Mouse (Mus musculus) midbrain, embryonic 10.5 days (tissue): ENCODE data around the gene Tk1. TPM values are rescaled to one million over a fixed set of nuclear protein-coding genes. Genes with fewer than 3 reads are reported as not detected.
A peak's percentile ranks its signal among the peaks of the same experiment; 100 is the strongest.
"Not testable (repeated sequence)": the region's sequence is repeated elsewhere in the genome, so short reads cannot be mapped to it uniquely, and the experiment has no call there.

Experiments
- DNase-seq: peaks from one replicate; pipeline ENCODE4 v3.0.0-alpha.2; 2017; ENCODE audit warnings: low spot score
- H3K27ac ChIP-seq: fragments of 300-500 bp; sonication (generic); replicated peaks from 2 replicates; pipeline ENCODE4 v1.5.1; 2016; ENCODE audit warnings: mild to moderate bottlenecking
- H3K27me3 ChIP-seq: fragments of 300-500 bp; sonication (generic); 2 replicates; pipeline ENCODE4 v1.6.1; 2016; ENCODE audit warnings: low read depth, mild to moderate bottlenecking; ENCODE audit not compliant: poor library complexity, severe bottlenecking
- H3K36me3 ChIP-seq: fragments of 300-500 bp; sonication (generic); 2 replicates; pipeline ENCODE4 v1.6.1; 2016; ENCODE audit warnings: mild to moderate bottlenecking, moderate library complexity
- H3K4me1 ChIP-seq: fragments of 300-500 bp; sonication (generic); 2 replicates; pipeline ENCODE4 v1.6.1; 2016
- H3K4me3 ChIP-seq: fragments of 300-500 bp; sonication (generic); 2 replicates; pipeline ENCODE4 v1.5.1; 2016; ENCODE audit warnings: mild to moderate bottlenecking, moderate library complexity
- H3K9me3 ChIP-seq: fragments of 300-500 bp; sonication (generic); replicated peaks from 2 replicates; pipeline ENCODE4 v1.6.1; 2016; ENCODE audit warnings: mild to moderate bottlenecking
- WGBS: fragments of 180-500 bp; shearing (Covaris S2); methylation state at CpG from one replicate; pipeline ENCODE4 v1.1.7; 2016; 5-methylcytosine and 5-hydroxymethylcytosine counted together
- polyA plus RNA-seq: library from polyadenylated mRNA; unstranded; fragments of >200 nt; fragmentation: Nextera tagmentation; extraction: Ambion mirVana; gene quantifications from 2 replicates; pipeline ENCODE4 v1.2.1, GENCODE M21; 2016

The Tk1 gene
- polyA plus RNA-seq, 1 experiment from 2014 or later: 137 TPM

DNA sequence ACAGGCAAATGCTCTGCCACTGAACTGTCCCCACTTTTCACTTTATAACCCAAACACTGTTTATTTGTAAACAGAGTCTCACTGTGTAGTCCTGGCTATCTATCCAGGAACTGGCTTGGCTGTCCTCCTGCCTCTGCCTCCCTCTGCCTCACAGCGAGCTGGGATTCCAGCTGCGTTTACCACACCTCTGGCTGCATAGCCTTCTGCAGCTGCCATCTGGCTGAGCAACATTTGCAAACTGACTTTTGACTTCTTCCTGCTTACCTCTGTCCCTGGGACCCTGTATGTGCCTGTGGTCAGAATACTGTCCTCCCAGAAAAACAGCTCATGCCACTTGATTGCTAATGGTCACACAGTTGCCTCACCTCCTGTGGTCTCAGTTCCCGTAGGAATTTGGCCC lies 1.5 kb upstream of the Tk1 start:
- H3K27ac ChIP-seq: 0 out of 2 replicates have a peak overlapping the region, but pooled peaks have one; percentile 13
- DNase-seq: no peak
- peaks cover 19% of the 10 kb centered on the region for H3K36me3 ChIP-seq
- H3K9me3 ChIP-seq: no peaks in the 10 kb centered on the region
- 76% methylated on average over 3 of the region's 3 CpGs for WGBS
- no peak overlapping the region for H3K4me3 ChIP-seq
- H3K4me1 ChIP-seq: peaks cover 64% of the 10 kb centered on the region
- no peaks in the 10 kb centered on the region for H3K27me3 ChIP-seq

DNA sequence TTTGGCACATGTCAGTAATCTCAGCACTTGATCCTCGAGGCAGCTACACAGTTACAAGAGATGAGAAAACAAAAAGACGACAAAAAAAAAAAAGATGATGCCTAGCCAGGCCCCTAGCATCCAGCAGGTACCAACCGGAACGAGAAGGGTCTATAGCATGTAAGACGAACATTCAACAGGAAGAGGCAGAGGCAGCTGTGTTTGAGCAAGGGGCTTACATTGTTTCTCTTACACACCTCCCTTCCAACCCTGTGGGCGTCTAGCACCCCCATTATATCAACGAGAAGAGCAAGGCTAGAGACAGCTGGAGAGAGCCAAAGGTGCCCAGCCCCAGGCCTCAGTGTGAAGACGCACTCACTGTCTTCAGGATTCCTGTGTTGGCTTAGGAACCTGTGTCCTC lies 1.0 kb upstream of the Tk1 start:
- Histone ChIP-seq H3K4me1 (peaks cover 59% of the 10 kb centered on the region), H3K27ac (peak overlapping the region; percentile 97), H3K9me3 (no peaks in the 10 kb centered on the region), H3K27me3 (no peaks in the 10 kb centered on the region), H3K4me3 (peak overlapping the region; percentile 81; the same call in 1 of the 2 replicates), H3K36me3 (peaks cover 24% of the 10 kb centered on the region)
- WGBS: 81% methylated on average over 8 of the region's 8 CpGs
- no peak for DNase-seq

DNA sequence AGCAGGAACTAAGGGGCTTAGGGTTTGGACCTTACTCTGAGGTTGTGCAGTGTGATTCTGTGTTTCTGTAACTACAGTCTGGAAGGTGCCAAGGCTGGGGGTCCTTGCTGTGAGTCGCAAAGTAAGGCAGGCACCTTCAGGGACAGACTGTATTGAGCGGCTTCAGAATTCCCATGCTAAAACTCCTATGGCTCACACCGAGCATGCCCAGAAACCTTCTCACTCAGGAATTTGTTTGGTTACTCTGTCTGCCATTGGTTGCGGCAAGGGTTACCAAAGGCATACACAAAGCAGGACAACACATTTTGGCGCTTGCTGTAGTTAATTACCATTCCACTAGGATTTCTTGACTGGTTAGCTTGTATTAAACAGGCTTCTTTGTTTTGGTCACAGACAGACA lies 272 bp upstream of the Tk1 start:
- Histone ChIP-seq H3K27ac (peak overlapping the region; percentile 97), H3K27me3 (no peaks in the 10 kb centered on the region), H3K4me1 (peaks cover 54% of the 10 kb centered on the region), H3K9me3 (no peaks in the 10 kb centered on the region), H3K4me3 (peak overlapping the region; percentile 81), H3K36me3 (peaks cover 31% of the 10 kb centered on the region)
- 15% methylated on average over 5 of the region's 5 CpGs for WGBS
- no peak for DNase-seq

DNA sequence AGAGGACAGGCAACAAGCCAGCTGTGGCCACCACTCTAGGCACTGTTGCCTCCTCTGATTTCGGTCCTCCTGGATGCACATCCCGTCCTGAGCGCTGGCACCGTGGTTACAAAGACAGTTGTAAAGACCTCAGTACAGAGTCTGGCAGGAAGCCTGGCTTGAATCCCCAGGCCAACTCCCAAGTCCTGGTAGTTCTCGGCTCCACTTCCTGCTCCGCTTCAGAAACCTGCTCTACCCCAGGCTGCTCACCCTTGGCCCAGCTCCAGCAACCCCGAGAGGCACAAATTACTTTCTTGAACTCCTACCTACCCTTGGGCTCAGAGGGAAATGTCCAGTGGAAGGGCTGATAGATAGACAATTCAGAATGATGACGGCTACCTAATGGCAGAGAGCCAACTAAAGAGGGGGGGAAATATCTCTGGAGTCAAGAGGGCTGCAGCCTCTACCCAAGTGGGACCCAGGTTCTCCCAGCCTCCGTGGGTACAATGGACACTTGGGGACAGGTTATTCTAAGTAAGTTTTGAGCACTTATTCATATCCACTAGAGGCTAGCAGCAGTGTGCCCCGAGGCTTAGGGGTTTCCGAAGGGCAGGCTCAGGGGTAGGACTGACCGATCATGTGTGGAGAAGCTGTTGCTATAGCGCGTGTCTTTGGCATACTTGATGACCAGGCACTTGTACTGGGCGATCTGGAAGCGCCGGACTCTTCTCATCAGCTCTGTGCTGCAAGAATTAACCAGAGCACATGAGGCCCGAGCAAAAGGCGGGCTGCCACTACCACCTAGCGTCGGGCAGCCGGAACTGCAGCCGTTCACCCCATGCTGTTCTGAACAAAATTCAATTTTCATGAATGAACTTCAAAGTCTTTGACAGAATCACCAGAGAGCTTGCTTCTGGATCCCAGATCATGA lies 1.6 kb downstream of the Tk1 start:
- 32% methylated on average over 23 of the region's 23 CpGs for WGBS
- peak; percentile 83 for DNase-seq
- H3K27ac ChIP-seq: peak overlapping the region; percentile 97
- no peaks in the 10 kb centered on the region for H3K9me3 ChIP-seq
- peaks cover 50% of the 10 kb centered on the region for H3K36me3 ChIP-seq
- peak overlapping the region; percentile 81 for H3K4me3 ChIP-seq
- H3K4me1 ChIP-seq: peaks cover 57% of the 10 kb centered on the region
- no peaks in the 10 kb centered on the region for H3K27me3 ChIP-seq

DNA sequence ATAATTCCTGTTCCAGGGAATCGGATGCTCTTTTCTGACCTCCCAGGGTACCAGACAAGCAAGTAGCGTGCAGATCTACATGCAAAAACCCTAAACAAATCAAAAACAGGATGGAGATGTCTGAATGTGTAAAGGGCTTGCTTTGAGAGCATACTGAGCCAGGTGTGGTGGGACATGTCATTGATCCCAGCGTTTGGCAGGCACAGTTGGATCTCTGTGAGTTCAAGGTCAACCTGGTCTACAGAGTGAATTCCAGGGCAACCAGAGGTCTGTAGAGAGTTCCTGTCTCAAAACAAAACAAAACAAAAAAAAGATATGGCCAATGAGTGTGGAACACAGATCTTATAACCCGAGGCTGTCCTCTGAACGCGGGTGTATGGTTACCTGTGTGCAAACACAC lies 2.5 kb downstream of the Tk1 start:
- WGBS: 94% methylated on average over 6 of the region's 6 CpGs
- peaks cover 59% of the 10 kb centered on the region for H3K36me3 ChIP-seq

DNA sequence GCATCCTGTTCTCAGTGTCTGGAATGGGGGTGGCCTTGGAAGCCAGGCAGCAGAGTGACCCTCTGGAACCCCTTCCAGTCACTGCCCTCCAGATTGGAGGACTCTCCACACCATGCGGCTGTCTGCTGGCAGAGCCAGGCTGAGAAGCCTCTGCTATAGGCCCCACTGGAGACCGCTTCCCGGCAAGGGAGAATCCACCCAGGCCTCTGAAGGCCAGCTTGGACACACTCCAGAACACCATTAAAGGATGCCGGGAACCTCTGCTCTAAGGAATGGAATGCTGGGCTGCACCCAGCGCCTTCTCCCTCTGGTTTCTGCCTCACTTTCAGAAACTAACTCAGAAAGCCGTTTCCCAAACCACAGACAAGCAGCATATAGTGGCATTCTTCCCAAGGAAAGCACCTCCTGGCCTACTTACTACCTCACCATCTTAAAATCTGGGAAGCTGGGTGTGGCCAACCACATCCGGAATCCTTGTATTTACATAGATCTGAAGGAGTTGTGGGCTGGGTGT lies 3.1 kb downstream of the Tk1 start:
- Histone ChIP-seq H3K4me3 (no peak overlapping the region), H3K9me3 (no peaks in the 10 kb centered on the region), H3K27ac (no peak overlapping the region), H3K36me3 (peaks cover 65% of the 10 kb centered on the region), H3K27me3 (no peaks in the 10 kb centered on the region), H3K4me1 (peaks cover 49% of the 10 kb centered on the region)
- no peak for DNase-seq
- 94% methylated on average over 7 of the region's 7 CpGs for WGBS

More for the DNA sequence above, 2.5 kb downstream of the Tk1 start:
- Histone ChIP-seq H3K27me3 (no peaks in the 10 kb centered on the region), H3K9me3 (no peaks in the 10 kb centered on the region), H3K27ac (no peak overlapping the region), H3K4me1 (peaks cover 52% of the 10 kb centered on the region), H3K4me3 (no peak overlapping the region)
- no peak for DNase-seq

DNA sequence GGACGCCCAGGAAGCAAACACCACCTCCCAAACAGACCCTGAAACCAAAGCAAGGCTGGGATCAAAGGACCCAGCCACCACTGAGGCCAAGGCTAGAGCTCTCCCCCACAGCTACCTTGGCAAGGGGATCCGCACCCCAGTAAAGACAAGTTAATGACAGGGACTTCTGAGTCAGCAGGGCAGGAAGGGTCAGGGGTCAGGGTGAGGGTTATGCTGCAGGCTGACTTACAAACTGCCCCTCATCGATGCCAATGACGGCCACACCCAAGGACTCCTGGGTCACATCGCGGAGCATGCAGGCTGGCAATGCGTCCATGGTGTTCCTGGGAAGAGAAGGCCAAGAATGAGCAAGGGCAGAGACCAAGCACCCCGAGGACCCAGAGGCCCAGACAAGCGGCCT lies 4.0 kb downstream of the Tk1 start:
- H3K36me3 ChIP-seq: peaks cover 74% of the 10 kb centered on the region
- no peak overlapping the region for H3K27ac ChIP-seq
- H3K4me1 ChIP-seq: peaks cover 40% of the 10 kb centered on the region
- whole genome bisulfite sequencing: 90% methylated on average over 9 of the region's 9 CpGs
- H3K9me3 ChIP-seq: no peaks in the 10 kb centered on the region
- H3K27me3 ChIP-seq: no peaks in the 10 kb centered on the region
- H3K4me3 ChIP-seq: no peak overlapping the region
- DNase-seq: no peak

DNA sequence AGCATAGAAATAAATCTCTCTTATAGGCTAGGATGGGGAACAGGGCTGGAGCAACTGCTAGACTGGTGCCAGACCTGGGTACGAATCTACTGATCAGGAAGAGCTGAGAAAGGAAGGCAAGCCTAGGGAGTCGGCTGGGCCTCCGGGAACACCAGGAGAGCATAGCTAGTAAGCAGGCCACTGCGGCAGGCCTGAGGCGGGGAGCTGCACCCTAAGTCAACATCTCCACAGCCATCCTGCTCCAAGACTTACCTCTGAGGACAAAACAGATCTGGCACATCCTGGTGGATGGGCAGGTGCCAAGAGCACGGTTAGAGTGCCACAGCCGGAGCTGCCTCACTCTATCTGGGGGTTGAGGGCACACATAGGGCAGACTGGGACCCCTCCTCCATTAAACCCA lies 5.7 kb downstream of the Tk1 start:
- Histone ChIP-seq H3K9me3 (no peaks in the 10 kb centered on the region), H3K27ac (no peak overlapping the region), H3K4me3 (no peak overlapping the region), H3K36me3 (peaks cover 91% of the 10 kb centered on the region), H3K27me3 (no peaks in the 10 kb centered on the region), H3K4me1 (peaks cover 23% of the 10 kb centered on the region)
- WGBS: 96% methylated on average over 7 of the region's 7 CpGs
- no peak for DNase-seq

DNA sequence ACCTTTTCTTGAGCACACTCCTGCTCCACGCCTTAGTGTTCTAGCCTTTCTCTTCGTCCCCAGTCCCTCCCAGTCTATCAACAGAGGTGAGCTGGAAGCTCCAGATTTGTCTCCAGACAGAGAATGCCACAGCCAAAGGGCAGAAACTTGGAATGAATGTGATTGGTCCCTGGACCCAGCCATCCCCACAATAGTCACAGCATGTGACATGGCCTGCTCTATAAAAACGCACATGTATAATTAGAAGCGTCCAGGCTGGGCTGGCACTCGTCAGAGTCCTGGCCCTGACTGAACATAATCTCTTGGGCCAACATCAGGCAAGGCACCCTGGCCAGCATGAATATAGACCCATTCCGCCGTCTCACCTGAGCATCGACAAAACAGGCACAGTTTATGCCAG lies 6.8 kb downstream of the Tk1 start:
- Histone ChIP-seq H3K9me3 (no peaks in the 10 kb centered on the region), H3K4me1 (peaks cover 12% of the 10 kb centered on the region), H3K27me3 (no peaks in the 10 kb centered on the region), H3K4me3 (no peak overlapping the region), H3K27ac (no peak overlapping the region), H3K36me3 (peaks cover 100% of the 10 kb centered on the region)
- 87% methylated on average over 8 of the region's 8 CpGs for whole genome bisulfite sequencing
- no peak for DNase-seq

DNA sequence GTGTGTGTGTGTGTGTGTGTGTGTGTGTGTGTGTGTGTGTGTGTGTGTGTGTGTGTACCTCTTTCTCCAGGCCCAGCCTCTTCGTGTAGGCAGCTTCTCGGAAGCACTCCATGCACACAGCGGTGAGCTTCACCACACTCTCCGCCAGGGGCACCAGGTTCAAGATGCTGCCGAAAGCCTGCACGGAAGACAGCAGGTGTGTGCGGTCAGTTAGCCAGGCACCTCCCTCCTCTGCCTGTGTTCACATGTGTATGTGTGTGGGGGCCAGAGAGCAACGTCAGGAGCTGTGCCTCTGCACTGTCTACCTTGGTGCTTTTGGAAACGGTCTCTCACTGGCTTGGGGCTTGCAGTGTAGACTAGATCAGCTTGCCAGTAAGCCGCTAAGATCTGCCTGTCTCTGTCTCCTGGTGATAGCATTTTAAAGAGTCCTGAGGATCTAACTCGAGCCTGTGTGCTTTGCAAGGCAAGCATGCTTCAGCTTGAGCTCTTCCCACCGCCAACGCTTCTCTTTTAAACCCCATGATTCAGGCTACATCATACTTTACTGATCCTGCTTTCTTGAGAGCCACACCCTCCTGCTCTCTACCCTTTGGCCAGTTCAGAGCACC lies 9.4 kb downstream of the Tk1 start:
- Histone ChIP-seq H3K27me3 (no peaks in the 10 kb centered on the region), H3K9me3 (no peaks in the 10 kb centered on the region), H3K36me3 (peaks cover 99% of the 10 kb centered on the region), H3K4me1 (0 out of 2 replicates have a peak, but pooled peaks cover 6% of the 10 kb centered on the region), H3K4me3 (no peak overlapping the region), H3K27ac (no peak overlapping the region)
- 91% methylated on average over 13 of the region's 13 CpGs for WGBS
- no peak for DNase-seq

DNA sequence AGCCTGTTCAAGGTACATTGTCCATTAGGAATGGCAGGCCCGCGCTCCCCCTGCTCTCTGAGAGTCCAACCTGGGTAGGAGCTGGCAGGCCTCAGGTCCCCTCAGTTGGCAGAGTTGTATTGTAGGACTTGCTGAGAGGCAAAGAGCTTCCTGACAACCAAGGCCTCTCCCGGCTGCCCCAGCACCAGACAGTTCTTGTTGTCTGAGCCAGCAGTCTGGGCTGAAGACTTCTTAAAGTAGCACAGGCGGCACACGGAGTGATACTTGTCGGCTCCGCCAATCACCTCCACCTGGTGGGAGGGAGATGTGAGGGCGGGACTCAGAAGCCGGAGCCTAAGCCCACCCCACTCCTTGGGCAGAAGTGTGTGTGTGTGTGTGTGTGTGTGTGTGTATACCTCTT lies 10.0 kb downstream of the Tk1 start:
- not testable (repeated sequence) for DNase-seq, H3K9me3 ChIP-seq, H3K4me3 ChIP-seq, H3K27ac ChIP-seq, H3K27me3 ChIP-seq
- peaks cover 12% of the 10 kb centered on the region for H3K4me1 ChIP-seq
- H3K36me3 ChIP-seq: peaks cover 95% of the 10 kb centered on the region
- WGBS: 91% methylated on average over 9 of the region's 9 CpGs

DNA sequence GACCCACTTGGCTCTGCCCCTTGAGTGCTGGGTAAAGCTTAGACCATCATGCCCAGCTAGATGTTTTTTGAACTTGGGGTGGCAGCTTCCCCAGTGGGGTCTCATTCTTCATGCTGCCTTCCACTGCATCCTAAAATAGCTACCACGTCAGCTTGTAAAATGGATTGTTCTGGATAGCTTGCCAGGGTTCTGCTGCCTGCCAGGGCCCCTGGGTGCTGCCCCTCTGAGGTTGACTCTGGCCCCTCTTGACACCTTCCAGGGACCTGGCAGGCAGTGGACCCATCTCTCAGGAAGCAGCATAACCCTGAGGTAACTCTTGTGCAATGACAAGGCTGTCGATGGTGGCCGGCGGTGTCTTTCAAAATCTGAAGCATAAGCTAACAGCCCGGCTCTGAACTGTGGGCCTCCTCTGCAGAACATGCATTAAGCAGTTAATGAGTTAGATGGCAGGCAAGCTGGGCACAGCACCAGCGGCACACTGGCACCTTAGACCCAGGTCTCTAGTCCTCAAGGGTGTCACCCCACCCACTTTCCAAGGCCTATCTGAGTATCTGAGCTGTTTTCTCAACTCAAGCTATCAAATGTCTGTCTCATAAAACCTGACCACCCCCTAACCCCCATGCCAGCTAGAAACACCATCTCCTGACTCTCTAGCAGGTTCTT lies 11.1 kb downstream of the Tk1 start:
- Histone ChIP-seq H3K36me3 (peaks cover 85% of the 10 kb centered on the region), H3K4me1 (peaks cover 22% of the 10 kb centered on the region), H3K9me3 (no peaks in the 10 kb centered on the region), H3K27ac (no peak overlapping the region), H3K27me3 (no peaks in the 10 kb centered on the region), H3K4me3 (no peak overlapping the region)
- WGBS: 91% methylated on average over 6 of the region's 6 CpGs
- DNase-seq: no peak
